Mouse (Mus musculus): ENCODE results near the gene Il17rb.

Il17rb gene

DNA sequence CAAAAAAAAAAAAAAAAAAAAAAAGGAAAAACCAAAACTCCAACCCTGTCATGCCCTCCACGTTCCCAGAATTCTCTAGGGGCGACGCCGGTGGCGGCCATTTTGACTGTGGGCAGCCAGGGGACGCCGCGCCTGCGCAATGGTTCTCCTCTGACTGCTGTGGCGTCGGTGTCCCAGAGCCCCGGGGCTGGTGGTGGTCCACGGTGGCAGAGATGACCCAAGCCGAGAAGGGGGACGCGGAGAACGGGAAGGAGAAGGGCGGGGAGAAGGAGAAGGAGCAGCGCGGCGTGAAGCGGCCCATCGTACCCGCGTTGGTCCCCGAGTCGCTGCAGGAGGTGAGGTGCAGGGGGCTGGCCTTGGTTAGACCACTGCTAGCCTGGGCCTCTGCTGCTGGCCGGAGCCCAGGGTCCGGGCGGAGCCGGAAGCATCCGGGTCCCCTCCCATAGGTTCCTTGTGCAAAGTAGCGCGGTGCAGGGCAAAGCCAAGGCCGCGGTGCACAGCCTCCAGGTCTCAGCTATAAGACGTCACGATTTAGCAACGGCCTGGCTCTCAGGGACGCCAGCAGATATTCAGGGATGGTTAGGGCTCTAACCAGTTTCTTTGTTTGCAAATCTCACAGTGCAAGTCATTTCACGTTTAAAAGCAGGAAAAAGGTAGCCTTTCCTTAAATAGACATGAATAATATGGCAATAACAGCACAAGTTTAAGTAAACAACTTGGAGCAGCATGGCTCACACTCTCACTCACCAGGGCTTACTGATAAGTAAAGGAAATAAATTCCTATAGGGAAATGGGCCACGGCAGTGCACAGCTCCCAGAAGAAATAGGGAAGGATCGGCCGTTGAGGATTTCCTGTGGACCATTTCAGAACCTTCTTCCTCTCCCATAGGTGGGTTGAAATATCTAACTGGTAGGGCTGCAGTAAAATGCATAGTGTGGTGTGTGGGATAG, 30.2 kb downstream of the Il17rb start, which contains the start of gene Actr8:
Gene Actr8, plus strand, starts transcription at position 84 of the 951 bp plus-strand sequence.
- in situ Hi-C loops (cut with MboI; ENCODE audit: low pct_unique_long_range_greater_than_20kb in 1 of 2, low sequenced_read_pairs in 2 of 2, unreplicated experiment in 1 of 2) = no loop called here

GRCm38 (mm10) chr14:29976927-29977326, 31.8 kb downstream of the Il17rb start:
- in situ Hi-C loops (cut with MboI; ENCODE audit: low pct_unique_long_range_greater_than_20kb in 1 of 2, low sequenced_read_pairs in 2 of 2, unreplicated experiment in 1 of 2) = no loop called here

DNA sequence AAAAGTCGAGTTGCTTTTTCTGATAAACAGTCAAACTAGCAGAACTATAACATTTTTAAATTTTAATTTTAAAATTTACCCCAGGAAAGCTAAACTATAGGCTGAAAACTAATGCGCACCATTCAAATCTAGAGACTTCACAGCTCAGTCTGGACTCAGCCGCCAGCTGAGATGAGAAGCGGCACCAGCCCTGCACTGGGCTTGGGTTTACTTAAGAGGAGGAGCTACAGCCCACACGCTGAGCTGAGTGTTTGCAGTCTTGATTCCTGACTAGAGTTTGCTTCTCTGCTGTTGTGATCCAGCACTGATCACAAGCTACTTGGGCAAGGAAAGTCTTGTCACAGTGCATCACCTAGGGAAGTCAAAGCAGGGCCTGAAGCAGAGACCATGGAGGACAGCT, 36.7 kb downstream of the Il17rb start:
- in situ Hi-C loops (cut with MboI; ENCODE audit: low pct_unique_long_range_greater_than_20kb in 1 of 2, low sequenced_read_pairs in 2 of 2, unreplicated experiment in 1 of 2) = no loop called here

- in situ Hi-C loops (cut with MboI; ENCODE audit: low pct_unique_long_range_greater_than_20kb in 1 of 2, low sequenced_read_pairs in 2 of 2, unreplicated experiment in 1 of 2) = no loop called here
Observed at GRCm38 (mm10) chr14:29971446-29971845, 37.2 kb downstream of the Il17rb start.

- in situ Hi-C loops (cut with MboI; ENCODE audit: low pct_unique_long_range_greater_than_20kb in 1 of 2, low sequenced_read_pairs in 2 of 2, unreplicated experiment in 1 of 2) = no loop called here
Observed at GRCm38 (mm10) chr14:29968075-29968821, 40.4 kb downstream of the Il17rb start, which contains the start of gene Selenok. TSS of gene Selenok (plus strand) at chr14:29968308.

- in situ Hi-C loops (cut with MboI; ENCODE audit: low pct_unique_long_range_greater_than_20kb in 1 of 2, low sequenced_read_pairs in 2 of 2, unreplicated experiment in 1 of 2) = no loop called here
Observed at GRCm38 (mm10) chr14:29967611-29968010, 41.1 kb downstream of the Il17rb start.

DNA sequence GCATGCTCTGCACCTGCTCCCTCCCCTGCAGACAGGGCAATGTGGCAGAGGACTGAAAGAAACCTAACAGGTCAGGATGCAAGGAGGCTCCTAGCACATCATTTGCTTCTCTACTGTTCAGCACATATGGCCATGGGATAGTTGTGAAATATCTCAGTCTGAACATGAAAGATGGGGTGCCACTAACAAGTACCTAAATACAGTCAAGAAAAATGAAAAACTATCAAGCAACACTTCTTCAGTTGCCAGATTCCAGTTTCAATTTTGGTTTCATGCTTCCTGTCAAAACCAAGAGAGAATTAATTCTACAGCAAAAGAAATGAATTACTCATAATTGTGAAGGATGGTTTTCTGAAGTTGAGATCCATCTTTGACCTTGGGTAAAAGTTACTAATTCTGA, 51.3 kb downstream of the Il17rb start:
- in situ Hi-C loops (cut with MboI; ENCODE audit: low pct_unique_long_range_greater_than_20kb in 1 of 2, low sequenced_read_pairs in 2 of 2, unreplicated experiment in 1 of 2) = no loop called here

DNA sequence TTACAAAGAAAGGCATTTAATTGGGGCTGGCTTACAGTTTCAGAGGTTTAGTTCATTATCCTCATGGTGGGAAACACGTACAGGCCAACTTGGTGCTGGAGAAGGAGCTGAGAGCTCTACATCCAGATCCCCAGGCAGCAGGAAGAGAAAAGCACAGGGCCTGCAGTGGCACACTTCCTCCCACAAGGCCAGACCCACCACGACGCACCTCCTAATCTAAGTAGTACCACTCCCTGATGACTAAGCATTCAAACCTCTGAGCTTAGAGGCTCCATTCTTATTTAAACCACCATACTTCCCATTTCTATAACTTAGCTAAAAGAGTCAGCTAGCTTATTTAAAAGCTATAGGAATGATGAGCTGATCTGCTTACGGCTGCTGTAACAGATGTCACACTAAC, 57.9 kb downstream of the Il17rb start:
- in situ Hi-C loops (cut with MboI; ENCODE audit: low pct_unique_long_range_greater_than_20kb in 1 of 2, low sequenced_read_pairs in 2 of 2, unreplicated experiment in 1 of 2) = no loop called here

GRCm38 (mm10) chr14:29946761-29947309, 61.9 kb downstream of the Il17rb start:
- in situ Hi-C loops (cut with MboI; ENCODE audit: low pct_unique_long_range_greater_than_20kb in 1 of 2, low sequenced_read_pairs in 2 of 2, unreplicated experiment in 1 of 2) = loop anchor here (10.0 to 25.0 kb wide), 2 partner anchors 232 to 635 kb away; no protein-coding TSS in a partner anchor

Data from mouse embryonic stem cell (cell line).